Mouse (Mus musculus) megakaryocyte progenitor cell, adult 5-6 weeks (primary cell): ENCODE measurements around the gene Sgsm2. TPM values are rescaled to one million over a fixed set of nuclear protein-coding genes. Genes with fewer than 3 reads are reported as not detected.

Experiments used
- total RNA-seq, 2 experiments: library from RNA; stranded (forward) in 1 of 2; stranded (reverse) in 1 of 2; fragments of 157-497, 149-512 nt in 1 of 2; fragments of 200-1000 nt in 1 of 2; gene quantifications; 2 replicates each; pipeline versions ENCODE4 v1.2.3 to v1.2.4; 2015 to 2017

The Sgsm2 gene
- total RNA-seq, 2 experiments from 2014 or later: 4.5 to 6.9 TPM

Other genes with a start within 250 kb of the Sgsm2 start
- 35.5 and 40.7 TPM in 2 replicates for gene Cluh, start 247.6 kb downstream of the Sgsm2 start, total RNA-seq (2015)
- 36.4 and 38.3 TPM in 2 replicates for gene Cluh, start 247.6 kb downstream of the Sgsm2 start, total RNA-seq (2017)
- 47.4 and 49.4 TPM in 2 replicates for gene Pafah1b1, start 172.4 kb downstream of the Sgsm2 start, total RNA-seq (2015)
- 49.0 and 51.1 TPM in 2 replicates for gene Pafah1b1, start 172.4 kb downstream of the Sgsm2 start, total RNA-seq (2017)
- 13.9 and 14.3 TPM in 2 replicates for gene Mettl16, start 126.2 kb downstream of the Sgsm2 start, total RNA-seq (2015)
- 36.2 and 45.6 TPM in 2 replicates for gene Mettl16, start 126.2 kb downstream of the Sgsm2 start, total RNA-seq (2017)
- gene Mnt, start 66.1 kb downstream of the Sgsm2 start, total RNA-seq (2015): 13.1 and 15.0 TPM in 2 replicates
- 2.7 and 3.2 TPM in 2 replicates for gene Mnt, start 66.1 kb downstream of the Sgsm2 start, total RNA-seq (2017)
- gene Tsr1, start 1.0 kb upstream of the Sgsm2 start, total RNA-seq (2015): 43.2 and 50.0 TPM in 2 replicates
- 67.8 and 96.1 TPM in 2 replicates for gene Tsr1, start 1.0 kb upstream of the Sgsm2 start, total RNA-seq (2017)
- gene Smg6, start 28.8 kb upstream of the Sgsm2 start, total RNA-seq (2015): 15.3 and 23.1 TPM in 2 replicates
- 29.5 and 32.7 TPM in 2 replicates for gene Smg6, start 28.8 kb upstream of the Sgsm2 start, total RNA-seq (2017)
- 5.8 and 6.3 TPM in 2 replicates for gene Srr, start 28.9 kb upstream of the Sgsm2 start, total RNA-seq (2015)
- gene Srr, start 28.9 kb upstream of the Sgsm2 start, total RNA-seq (2017): 4.4 and 6.1 TPM in 2 replicates